Mouse (Mus musculus) neural tube, embryonic 14.5 days (tissue): Measurements from ENCODE around the gene Zfp935. TPM values are rescaled to one million over a fixed set of nuclear protein-coding genes. Genes with fewer than 3 reads are reported as not detected.

ENCODE experiments used
- microRNA-seq: library from miRNA; unstranded; fragments of <30 nt; microRNA quantifications from one replicate; pipeline ENCODE4, GENCODE M21; 2016
- polyA plus RNA-seq: library from polyadenylated mRNA; unstranded; fragments of >200 nt; fragmentation: Nextera tagmentation; extraction: Ambion mirVana; gene quantifications from 2 replicates; pipeline ENCODE4 v1.2.1, GENCODE M21; 2014

Zfp935 gene
- polyA plus RNA-seq, 1 experiment from 2014 or later = not detected

Small RNA genes lying within 50 kb of the gene (microRNA-seq; reads per million reads assigned to microRNA genes)
- gene Gm22256 = not detected

Other genes with a start within 250 kb of the Zfp935 start
- gene Gm3604, start 175.3 kb downstream of the Zfp935 start, polyA plus RNA-seq = 4.1 and 4.4 TPM in 2 replicates
- 17.2 and 19.1 TPM in 2 replicates for gene Gm49359, start 91.7 kb downstream of the Zfp935 start, polyA plus RNA-seq
- 13.0 and 13.5 TPM in 2 replicates for gene Zfp934, start 12.7 kb upstream of the Zfp935 start, polyA plus RNA-seq
- gene 6720489N17Rik, start 65.7 kb upstream of the Zfp935 start, polyA plus RNA-seq = 7.3 and 9.2 TPM in 2 replicates
- gene Platr25, start 202.2 kb upstream of the Zfp935 start, polyA plus RNA-seq = 43.7 and 44.9 TPM in 2 replicates
- 10.3 and 11.7 TPM in 2 replicates for gene Gm5141, start 227.3 kb upstream of the Zfp935 start, polyA plus RNA-seq